Mouse (Mus musculus) ES-E14 (cell line): Measurements from ENCODE around the gene Spout1. TPM values are rescaled to one million over a fixed set of nuclear protein-coding genes. Genes with fewer than 3 reads are reported as not detected.
A peak's percentile ranks its signal among the peaks of the same experiment; 100 is the strongest.

ENCODE experiments used
- DNase-seq: peaks from one replicate; pipeline ENCODE4 v3.0.0-alpha.2; 2013; ENCODE audit warnings: low read depth, low spot score
- H3K27ac ChIP-seq: 2 replicates; pipeline ENCODE4 v1.5.1; 2012; ENCODE audit warnings: low read depth, mild to moderate bottlenecking, low read length, moderate library complexity, mixed read lengths; ENCODE audit not compliant: poor library complexity, insufficient read depth, severe bottlenecking
- H3K36me3 ChIP-seq: 2 replicates; pipeline ENCODE4 v1.6.1; 2012; ENCODE audit warnings: mild to moderate bottlenecking, low read length, moderate library complexity, mixed read lengths; ENCODE audit not compliant: control insufficient read depth, poor library complexity, insufficient read depth, severe bottlenecking
- H3K4me1 ChIP-seq, 2 experiments: fragments of 150-350 bp in 1 of 2; sonication (generic) in 1 of 2; 2 replicates each; pipeline ENCODE4 v1.6.1; 2012; ENCODE audit warnings: low read length in 2 of 2, mild to moderate bottlenecking in 1 of 2, mixed read lengths in 1 of 2; ENCODE audit not compliant: control insufficient read depth in 2 of 2, insufficient read depth in 2 of 2, poor library complexity in 1 of 2
- H3K4me3 ChIP-seq, 2 experiments: fragments of 150-350 bp in 1 of 2; sonication (generic) in 1 of 2; 2 replicates each; pipeline ENCODE4 v1.5.1; 2012; ENCODE audit warnings: low read length in 2 of 2, low read depth in 1 of 2, mild to moderate bottlenecking in 1 of 2, mixed read lengths in 1 of 2; ENCODE audit not compliant: insufficient read depth in 1 of 2, poor library complexity in 1 of 2, severe bottlenecking in 1 of 2
- H3K9ac ChIP-seq: 2 replicates; pipeline ENCODE4 v1.6.1; 2012; ENCODE audit warnings: low read depth, mild to moderate bottlenecking, low read length, mixed read lengths; ENCODE audit not compliant: poor library complexity, insufficient read depth, severe bottlenecking
- H3K9me3 ChIP-seq: fragments of 150-350 bp; sonication (generic); 2 replicates; pipeline ENCODE4 v1.6.1; 2012; ENCODE audit warnings: low read depth, mild to moderate bottlenecking, low read length; ENCODE audit not compliant: control insufficient read depth, insufficient read depth
- CHD2 ChIP-seq: IDR thresholded peaks from 2 replicates; pipeline ENCODE4 v1.6.1; 2014; ENCODE audit warnings: mild to moderate bottlenecking, low read depth, low read length, inconsistent platforms
- HCFC1 ChIP-seq: IDR thresholded peaks from 2 replicates; pipeline ENCODE4 v1.6.1; 2012; ENCODE audit warnings: low read length, inconsistent platforms, borderline replicate concordance; ENCODE audit not compliant: insufficient read depth
- MAFK ChIP-seq: IDR thresholded peaks from 2 replicates; pipeline ENCODE4 v1.6.1; 2014; ENCODE audit warnings: mild to moderate bottlenecking, low read depth, low read length, inconsistent platforms; ENCODE audit not compliant: insufficient read depth
- ZC3H11A ChIP-seq: IDR thresholded peaks from 2 replicates; pipeline ENCODE4 v1.6.1; 2012; ENCODE audit warnings: low read depth, mild to moderate bottlenecking, inconsistent platforms, low read length, borderline replicate concordance
- ZNF384 ChIP-seq: IDR thresholded peaks from 2 replicates; pipeline ENCODE4 v1.6.1; 2012; ENCODE audit warnings: low read depth, low read length, inconsistent platforms
- in situ Hi-C, 2 experiments: fragments of 600-800 bp; cut with MboI; formaldehyde crosslinking; loops; one replicate each; pipeline ENCODE4 v1.15.1; 2025; ENCODE audit warnings: low sequenced_read_pairs in 2 of 2, inconsistent platforms in 1 of 2; ENCODE audit not compliant: unreplicated experiment in 2 of 2
- total RNA-seq: library from RNA; depleted of rRNA; stranded (reverse); fragments of 300-350 nt; gene quantifications from 2 replicates; pipeline ENCODE4 v1.2.3, GENCODE M21; 2012; rRNA removed

Spout1 gene
- 46.5 and 66.9 TPM in 2 replicates for total RNA-seq

GRCm38 (mm10) chr2:30177700-30178675 is at the start of gene Spout1:
Gene Spout1, minus strand, starts transcription at chr2:30178459.
- peak; percentile 87 for TF ChIP-seq HCFC1
- TF ChIP-seq ZC3H11A: no peak; the same call in 1 of the 2 replicates
- peak; percentile 55; the same call in 1 of the 2 replicates for TF ChIP-seq CHD2
- peak within 1 kb of the TSS; percentile 92 for H3K9ac ChIP-seq
- H3K27ac ChIP-seq: peak within 1 kb of the TSS; percentile 37; the same call in 1 of the 2 replicates
- peaks cover 40% of the 10 kb centered on the region for H3K36me3 ChIP-seq
- peak; percentile 94 for DNase-seq
- peak within 1 kb of the TSS; percentile 84 to 93 for H3K4me3 ChIP-seq
- H3K4me1 ChIP-seq: no peaks in the 10 kb centered on the region; a peak in 1 of 4 replicates
- in situ Hi-C loops: no loop called here
- no peaks in the 10 kb centered on the region for H3K9me3 ChIP-seq

- in situ Hi-C loops: no loop called here
- Histone ChIP-seq H3K36me3 (no peaks in the 10 kb centered on the region), H3K9me3 (peaks cover 6% of the 10 kb centered on the region; the same call in 1 of the 2 replicates), H3K4me3 (no peak overlapping the region), H3K4me1 (peaks cover 0 to 4% of the 10 kb centered on the region in 2 experiments; a peak in 1 of 4 replicates), H3K9ac (no peak overlapping the region), H3K27ac (no peak overlapping the region)
- no peak for DNase-seq
- TF ChIP-seq ZC3H11A: no peak
- TF ChIP-seq HCFC1: no peak
- no peak for TF ChIP-seq MAFK
- TF ChIP-seq ZNF384: no peak
- TF ChIP-seq CHD2: no peak
Measured at GRCm38 (mm10) chr2:30216293-30216692, 38.0 kb upstream of the Spout1 start.

- TF ChIP-seq ZC3H11A (no peak), MAFK (no peak), CHD2 (no peak), HCFC1 (no peak), ZNF384 (no peak)
- H3K4me1 ChIP-seq: peaks cover under 1 to 6% of the 10 kb centered on the region in 2 experiments; a peak in 1 of 4 replicates
- no peak overlapping the region for H3K27ac ChIP-seq
- H3K4me3 ChIP-seq: no peak overlapping the region
- DNase-seq: no peak
- in situ Hi-C loops: no loop called here
- H3K9me3 ChIP-seq: peaks cover 6% of the 10 kb centered on the region; the same call in 1 of the 2 replicates
- no peaks in the 10 kb centered on the region for H3K36me3 ChIP-seq
- H3K9ac ChIP-seq: no peak overlapping the region
Measured at GRCm38 (mm10) chr2:30215493-30215892, 37.2 kb upstream of the Spout1 start.

GRCm38 (mm10) chr2:30214745-30215144 is 36.5 kb upstream of the Spout1 start:
- Histone ChIP-seq H3K4me1 (peaks cover 2 to 9% of the 10 kb centered on the region in 2 experiments; a peak in 1 of 4 replicates), H3K36me3 (no peaks in the 10 kb centered on the region), H3K9me3 (peaks cover 6% of the 10 kb centered on the region; the same call in 1 of the 2 replicates), H3K9ac (no peak overlapping the region), H3K4me3 (no peak overlapping the region), H3K27ac (no peak overlapping the region)
- no peak for DNase-seq
- in situ Hi-C loops: no loop called here
- TF ChIP-seq HCFC1 (no peak), ZC3H11A (no peak), MAFK (no peak), ZNF384 (no peak), CHD2 (no peak)
